In genomic region chr5:43232149-43232479, GRCm38 (mm10) we compare ENCODE assay signal across 8 mouse cellular contexts. TPM values are rescaled to one million over a fixed set of nuclear protein-coding genes. Genes with fewer than 3 reads are reported as not detected.
DNase-seq lines count a peak whose midpoint lies in the region; ATAC-seq and TF ChIP-seq lines count a peak whose summit lies in the region.

No protein-coding gene starts in this region.

- H3K27me3 ChIP-seq in kidney, embryonic 14.5 days (ENCODE audit: control insufficient read depth, insufficient read depth, low read length), result peaks cover 17% of the 10 kb centered on the region
- peaks cover 4% of the 10 kb centered on the region; the same call in 1 of the 2 replicates for H3K27me3 ChIP-seq in hindbrain, embryonic 12.5 days
- H3K27me3 ChIP-seq in midbrain, embryonic 12.5 days, result no peaks in the 10 kb centered on the region; the same call in 1 of the 2 replicates

- no peaks in the 10 kb centered on the region for H3K4me1 ChIP-seq in kidney, embryonic 14.5 days (ENCODE audit: control insufficient read depth, insufficient read depth, low read length)
- peaks cover 13% of the 10 kb centered on the region for H3K4me1 ChIP-seq in bone marrow macrophage, adult 2 months (ENCODE audit: control insufficient read depth, insufficient read depth, low read length)
- H3K4me1 ChIP-seq in hindbrain, embryonic 12.5 days, result peaks cover 7% of the 10 kb centered on the region
- peaks cover 3% of the 10 kb centered on the region; the same call in 1 of the 2 replicates for H3K4me1 ChIP-seq in midbrain, embryonic 12.5 days

- TF ChIP-seq POLR2A in bone marrow macrophage, adult 2 months (IDR thresholded peaks at IDR 0.05; ENCODE audit: borderline replicate concordance, low read depth, low read length), result no peak

- peak overlapping the region; percentile 80; the same call in 1 of the 2 replicates for H3K9ac ChIP-seq in kidney, embryonic 14.5 days (ENCODE audit: low read depth, low read length)
- H3K9ac ChIP-seq in hindbrain, embryonic 12.5 days, result peak overlapping the region; percentile 93
- peak overlapping the region; percentile 96 for H3K9ac ChIP-seq in midbrain, embryonic 12.5 days (replicated peaks)

- DNase-seq in kidney, adult 8-10 months, result no peak
- no peak for DNase-seq in adipocyte (ENCODE audit: low spot score)
- no peak for DNase-seq in yolk sac, embryonic 10.5 days (ENCODE audit: low spot score)
- no peak for DNase-seq in cerebellum, adult 9-10 months

- no peak overlapping the region for H3K27ac ChIP-seq in kidney, embryonic 14.5 days (ENCODE audit: low read depth, low read length)
- H3K27ac ChIP-seq in bone marrow macrophage, adult 2 months (ENCODE audit: insufficient read depth, low read depth, low read length), result peak overlapping the region; percentile 90
- H3K27ac ChIP-seq in hindbrain, embryonic 12.5 days, result peak overlapping the region; percentile 99
- H3K27ac ChIP-seq in midbrain, embryonic 12.5 days (replicated peaks), result peak overlapping the region; percentile 99

- WGBS in kidney, embryonic 14.5 days, result 2% methylated on average over 6 of the region's 6 CpGs
- 2% methylated on average over 6 of the region's 6 CpGs for WGBS in hindbrain, embryonic 12.5 days
- WGBS in midbrain, embryonic 12.5 days, result 3% methylated on average over 6 of the region's 6 CpGs

- ATAC-seq in kidney, embryonic 14.5 days (ENCODE audit: low FRiP score, low TSS enrichment), result no peak
- ATAC-seq in hindbrain, embryonic 12.5 days (ENCODE audit: low FRiP score), result no peak
- ATAC-seq in midbrain, embryonic 12.5 days (ENCODE audit: low FRiP score, low read depth), result no peak

- TF ChIP-seq CTCF in bone marrow macrophage, adult 2 months (IDR thresholded peaks at IDR 0.05; ENCODE audit: low read depth, low read length), result no peak

- peak overlapping the region; percentile 99 for H3K4me2 ChIP-seq in kidney, embryonic 14.5 days (replicated peaks; ENCODE audit: low read depth, low read length)
- H3K4me2 ChIP-seq in hindbrain, embryonic 12.5 days (replicated peaks), result peak overlapping the region; percentile 77
- H3K4me2 ChIP-seq in midbrain, embryonic 12.5 days (replicated peaks), result peak overlapping the region; percentile 80

- H3K9me3 ChIP-seq in kidney, embryonic 14.5 days (ENCODE audit: control insufficient read depth, low read length), result no peaks in the 10 kb centered on the region
- no peaks in the 10 kb centered on the region for H3K9me3 ChIP-seq in hindbrain, embryonic 12.5 days (replicated peaks)
- H3K9me3 ChIP-seq in midbrain, embryonic 12.5 days, result no peaks in the 10 kb centered on the region

- peak overlapping the region; percentile 78 for H3K4me3 ChIP-seq in kidney, embryonic 14.5 days (ENCODE audit: low read length)
- H3K4me3 ChIP-seq in bone marrow macrophage, adult 2 months (ENCODE audit: insufficient read depth, low read length), result peak overlapping the region; percentile 92
- peak overlapping the region; percentile 72 for H3K4me3 ChIP-seq in hindbrain, embryonic 12.5 days
- peak overlapping the region; percentile 94 for H3K4me3 ChIP-seq in midbrain, embryonic 12.5 days

- H3K36me3 ChIP-seq in kidney, embryonic 14.5 days (ENCODE audit: control insufficient read depth, insufficient read depth, low read length), result no peaks in the 10 kb centered on the region
- no peaks in the 10 kb centered on the region for H3K36me3 ChIP-seq in hindbrain, embryonic 12.5 days
- no peaks in the 10 kb centered on the region for H3K36me3 ChIP-seq in midbrain, embryonic 12.5 days

RNA-seq across cellular contexts. Expression of gene Cpeb2, which starts 0.9 kb away (rescaled TPM):
- 0.60 and 1.1 TPM in 2 replicates for polyA plus RNA-seq in kidney, embryonic 14.5 days (2014; fragmentation: Nextera tagmentation; extraction: Ambion mirVana)
- polyA plus RNA-seq in bone marrow macrophage, adult 2 months (2012; ENCODE audit: insufficient read depth, insufficient read length, missing spikeins), result 18.0 and 24.0 TPM in 2 replicates
- 10.6 and 12.2 TPM in 2 replicates for polyA plus RNA-seq in hindbrain, embryonic 12.5 days (2016; fragmentation: Nextera tagmentation; extraction: Ambion mirVana)
- 9.5 and 9.8 TPM in 2 replicates for polyA plus RNA-seq in midbrain, embryonic 12.5 days (2016; fragmentation: Nextera tagmentation; extraction: Ambion mirVana)
